Mouse (Mus musculus) mouse embryonic stem cell (cell line): ENCODE measurements around the gene Kcnj8.

Experiments used
- in situ Hi-C, 2 experiments: fragments of 300-500 bp; cut with MboI; formaldehyde crosslinking; loops; 1 replicate in 1 of 2; 3 replicates in 1 of 2; pipeline ENCODE4 v1.14.3; 2019 to 2020; ENCODE audit warnings: low sequenced_read_pairs in 2 of 2, low pct_unique_long_range_greater_than_20kb in 1 of 2, mixed read lengths in 1 of 2; ENCODE audit not compliant: unreplicated experiment in 1 of 2

The Kcnj8 gene

DNA sequence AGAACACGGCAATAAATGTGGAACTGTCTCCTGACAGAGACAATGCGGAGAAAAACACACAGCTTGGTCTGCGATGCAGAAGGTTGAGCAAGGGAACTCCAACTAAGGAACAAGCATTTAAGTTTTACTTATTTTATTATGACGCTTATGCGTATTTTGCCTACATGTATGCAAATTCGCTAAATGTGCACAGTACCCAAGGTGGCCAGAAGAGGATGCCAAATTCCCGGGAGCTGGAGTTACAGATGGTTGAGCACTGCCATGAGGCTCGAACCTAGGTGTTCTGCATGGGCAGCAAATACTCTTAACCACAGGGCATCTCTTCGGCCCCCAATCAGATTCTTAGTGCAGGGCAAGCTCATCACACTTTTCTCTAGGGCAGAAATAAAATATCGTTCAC is 13.3 kb downstream of the Kcnj8 start:
- in situ Hi-C loops: no loop called here

DNA sequence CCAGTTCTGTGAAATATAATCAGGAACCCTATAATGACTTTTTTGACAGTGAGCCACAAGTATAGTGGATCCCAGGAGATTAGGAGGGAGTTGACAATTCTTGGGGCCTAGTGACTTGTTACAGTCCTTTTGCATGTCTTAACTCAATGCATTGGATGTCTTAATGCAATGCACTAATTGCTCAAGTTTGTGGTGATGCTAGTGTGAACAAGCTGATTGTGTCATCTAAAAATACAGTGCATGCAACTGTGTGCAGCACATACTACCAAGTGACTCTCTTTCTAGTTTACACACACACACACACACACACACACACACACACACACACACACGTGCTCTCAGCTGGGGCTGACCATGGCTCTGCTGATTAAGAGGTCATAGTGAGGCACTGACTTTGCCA is 15.4 kb downstream of the Kcnj8 start:
- in situ Hi-C loops: no loop called here

DNA sequence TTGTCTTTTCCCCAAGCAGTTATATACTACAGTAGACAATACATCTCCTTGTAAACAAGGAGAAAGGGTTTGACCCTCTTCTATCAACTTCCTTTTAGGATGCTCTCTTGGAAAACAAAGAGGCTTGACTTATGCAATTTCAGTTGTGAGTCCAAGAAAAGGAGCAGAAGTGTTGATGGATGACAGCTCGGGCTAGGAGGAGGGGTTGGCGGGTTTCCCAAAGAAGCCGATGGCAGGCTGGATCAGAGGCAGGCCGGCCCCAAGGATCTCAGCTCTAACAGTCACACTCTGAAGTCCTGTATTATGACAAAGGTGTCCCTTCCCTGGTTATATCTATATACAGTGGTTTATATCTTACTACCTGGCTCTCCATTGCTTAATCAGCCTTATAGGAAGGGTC is 19.9 kb downstream of the Kcnj8 start:
- in situ Hi-C loops: no loop called here

DNA sequence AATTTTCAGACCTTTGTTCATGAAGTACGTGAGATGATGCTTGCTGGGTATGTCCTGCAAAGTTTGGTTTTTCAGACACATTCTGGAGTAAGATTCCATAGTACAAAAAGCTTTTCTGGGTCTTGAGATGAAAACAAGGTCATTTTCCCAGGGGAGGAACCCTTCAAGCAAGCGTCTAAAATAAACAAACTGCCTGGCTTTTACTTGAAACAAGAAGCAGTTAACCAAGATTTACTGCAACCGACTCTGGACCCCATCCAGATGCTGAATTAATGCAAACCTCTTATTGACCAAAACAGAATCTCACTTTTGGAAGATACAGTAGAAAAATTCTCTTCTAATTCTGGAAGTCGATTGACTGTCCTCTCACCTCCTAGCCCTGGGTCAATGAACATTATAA is 20.5 kb downstream of the Kcnj8 start:
- in situ Hi-C loops: no loop called here

DNA sequence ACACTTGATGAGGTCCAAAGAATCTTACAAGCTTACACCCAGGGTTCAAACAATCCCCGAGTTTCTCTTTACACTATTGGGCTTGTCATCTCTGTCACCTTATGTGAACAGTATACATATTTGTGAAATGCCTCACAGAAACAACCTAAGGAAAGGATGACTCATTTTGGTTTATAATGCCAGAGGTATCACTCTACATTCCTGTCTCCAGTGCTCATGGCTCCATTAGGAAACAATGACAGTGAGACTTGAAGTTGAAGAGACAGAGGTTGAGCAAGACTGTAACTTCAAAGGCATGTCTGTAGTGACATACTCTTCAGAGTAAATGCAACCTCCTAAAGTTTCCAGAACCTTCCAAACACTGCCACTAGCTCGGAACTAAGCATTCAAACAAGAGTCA is 23.0 kb downstream of the Kcnj8 start:
- in situ Hi-C loops: no loop called here

DNA sequence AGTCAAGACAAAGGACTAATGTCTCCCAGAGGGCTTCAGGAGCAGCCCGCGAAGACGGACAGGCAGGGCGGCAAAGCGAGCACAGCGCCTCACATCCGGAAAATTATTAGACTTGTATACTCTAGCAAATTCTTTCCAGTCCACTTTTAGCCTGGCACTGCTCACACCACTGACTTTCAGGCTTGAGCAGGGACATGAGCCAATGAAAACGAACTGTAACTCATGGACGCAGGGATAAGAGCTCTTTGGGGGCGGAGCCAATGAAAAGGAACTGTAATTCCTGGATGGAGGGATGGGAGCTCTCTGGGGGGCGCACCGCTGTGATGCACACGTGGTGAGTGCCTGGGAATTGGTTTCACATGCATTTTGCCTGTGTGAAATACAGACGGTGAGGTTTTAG is 26.3 kb downstream of the Kcnj8 start:
- in situ Hi-C loops: no loop called here

DNA sequence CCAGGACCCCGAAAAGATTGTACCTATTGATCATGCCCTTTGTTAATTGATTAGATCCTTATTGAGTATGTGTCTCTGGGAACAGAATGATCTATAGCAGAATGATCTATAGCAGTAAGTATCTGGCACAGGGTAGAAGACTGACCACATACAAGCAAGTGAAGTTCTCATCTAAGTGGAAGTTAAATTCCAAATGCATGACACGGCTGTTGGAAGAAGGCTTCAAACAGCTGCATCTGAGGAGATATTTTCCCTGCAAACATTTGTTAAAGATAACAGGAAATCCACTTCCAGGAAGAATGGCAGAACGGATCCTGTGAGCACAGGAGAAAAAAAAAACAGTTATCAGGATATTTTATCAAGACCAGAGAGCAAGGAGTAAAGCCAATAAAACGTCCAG is 27.8 kb downstream of the Kcnj8 start:
- in situ Hi-C loops: no loop called here

DNA sequence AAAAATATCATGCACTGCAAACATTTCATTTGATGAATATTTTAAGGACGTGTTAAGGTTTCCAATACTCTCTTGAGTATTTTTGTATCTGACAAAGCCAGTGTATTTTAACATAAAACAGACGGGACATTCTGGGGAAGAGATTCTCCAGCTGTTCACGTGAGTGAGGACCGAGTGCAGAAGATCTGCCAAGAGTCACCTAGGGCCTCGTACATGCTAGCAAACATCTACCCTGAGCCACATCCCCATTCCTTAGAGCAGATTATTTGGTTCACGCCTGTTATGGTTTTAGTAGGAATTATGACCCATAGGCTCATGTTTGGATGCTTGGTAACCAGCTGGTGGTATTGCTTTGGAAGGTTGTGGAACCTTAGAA is 28.6 kb downstream of the Kcnj8 start:
- in situ Hi-C loops: no loop called here

DNA sequence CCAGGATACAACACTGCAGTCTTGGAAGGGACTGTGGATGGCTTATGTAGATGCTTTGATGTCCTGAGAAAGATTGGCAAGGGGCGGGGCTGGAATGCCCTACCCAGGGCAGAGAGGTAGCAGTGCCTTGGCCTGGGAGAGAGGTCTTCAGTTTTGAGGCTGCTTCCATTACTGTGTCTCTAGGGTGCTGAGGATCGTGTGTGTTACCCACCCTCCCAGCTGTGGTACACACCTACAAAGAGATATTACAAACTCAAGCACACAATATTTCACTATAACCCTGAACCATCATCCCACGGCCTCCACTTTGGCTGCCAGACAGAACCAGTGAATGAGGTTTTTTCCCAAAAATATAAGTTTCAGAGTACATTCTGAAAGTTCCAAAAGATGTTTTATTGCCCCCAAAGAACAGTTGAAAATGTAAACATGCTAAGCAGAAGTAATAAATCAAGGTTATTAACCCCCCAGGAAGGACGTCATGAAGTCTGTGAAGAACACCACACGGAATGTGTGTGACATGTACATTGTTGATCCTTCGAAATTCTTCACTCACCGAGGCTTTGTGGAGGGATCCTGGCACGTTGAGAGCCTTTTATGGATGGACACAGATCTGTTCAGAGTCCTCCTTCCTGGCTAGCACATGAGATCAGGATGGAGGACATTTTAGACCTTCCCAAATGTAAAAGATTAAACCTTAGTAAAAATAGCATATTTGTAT is 29.2 kb downstream of the Kcnj8 start:
- in situ Hi-C loops: no loop called here

DNA sequence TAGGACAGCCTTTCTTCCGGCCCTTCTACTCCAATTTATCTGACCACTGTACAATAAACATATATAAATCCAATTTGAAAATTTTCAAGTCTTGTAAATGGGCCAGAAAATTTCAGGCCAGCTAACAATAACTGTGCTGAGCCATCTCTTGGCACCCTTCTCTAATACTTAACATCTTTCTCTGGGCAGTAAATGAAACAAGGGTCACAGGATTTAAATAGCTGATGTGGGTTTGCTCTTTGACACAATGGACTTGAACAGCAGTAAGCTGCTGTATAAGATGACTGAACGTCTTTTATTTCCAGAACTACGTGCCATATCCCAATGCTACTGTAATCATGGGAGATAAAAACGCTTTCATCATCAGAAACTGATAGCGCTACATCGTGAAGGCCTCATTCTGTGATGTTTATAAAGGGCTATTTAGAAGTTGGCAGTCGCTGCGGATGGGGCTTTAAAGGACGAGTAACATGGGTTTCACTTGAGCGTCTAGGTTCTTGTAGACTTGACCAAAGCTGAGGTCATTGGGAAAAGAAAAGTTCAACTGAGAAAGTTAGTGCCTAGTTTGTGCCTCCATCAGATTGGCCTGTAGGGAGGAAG is 30.8 kb downstream of the Kcnj8 start:
- in situ Hi-C loops: no loop called here

DNA sequence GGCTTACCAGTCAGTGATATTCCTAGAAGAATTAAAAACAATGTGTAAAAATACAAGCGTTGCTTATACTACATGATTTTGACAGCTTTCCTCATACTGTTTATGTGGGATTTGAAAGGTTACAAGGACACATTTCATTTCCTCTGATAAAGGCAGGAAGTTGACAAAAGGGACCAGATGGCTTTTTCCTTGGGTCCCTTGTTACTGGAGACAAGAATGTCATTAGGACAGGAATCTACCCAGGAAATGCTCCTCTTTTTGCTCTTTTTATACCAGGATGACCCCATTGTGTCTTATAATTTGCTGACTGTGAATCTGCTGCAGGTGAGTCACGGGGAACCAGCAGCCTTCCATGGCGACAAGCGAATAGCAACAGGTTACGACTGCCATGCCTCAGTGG is 31.3 kb downstream of the Kcnj8 start:
- in situ Hi-C loops: no loop called here

DNA sequence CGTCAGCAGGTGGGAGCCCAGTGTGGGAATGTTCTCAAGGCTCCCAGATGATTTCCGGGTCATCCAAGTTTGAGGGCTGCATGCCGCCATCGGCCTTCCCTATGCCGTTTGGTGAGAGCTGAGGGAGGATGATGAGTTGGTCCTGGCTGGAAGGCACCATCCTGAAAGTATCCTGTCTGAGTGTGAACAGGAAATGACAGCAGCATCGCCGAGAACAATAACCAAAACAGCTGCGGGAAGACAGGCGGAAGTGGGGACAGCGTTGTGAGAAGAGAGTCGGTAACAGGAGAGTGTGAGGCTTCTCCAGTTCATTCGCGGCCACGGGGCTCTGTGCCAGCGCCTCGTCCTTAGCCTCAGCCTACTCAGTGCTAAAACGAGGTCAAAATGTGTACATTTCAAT is 32.9 kb downstream of the Kcnj8 start:
- in situ Hi-C loops: no loop called here

DNA sequence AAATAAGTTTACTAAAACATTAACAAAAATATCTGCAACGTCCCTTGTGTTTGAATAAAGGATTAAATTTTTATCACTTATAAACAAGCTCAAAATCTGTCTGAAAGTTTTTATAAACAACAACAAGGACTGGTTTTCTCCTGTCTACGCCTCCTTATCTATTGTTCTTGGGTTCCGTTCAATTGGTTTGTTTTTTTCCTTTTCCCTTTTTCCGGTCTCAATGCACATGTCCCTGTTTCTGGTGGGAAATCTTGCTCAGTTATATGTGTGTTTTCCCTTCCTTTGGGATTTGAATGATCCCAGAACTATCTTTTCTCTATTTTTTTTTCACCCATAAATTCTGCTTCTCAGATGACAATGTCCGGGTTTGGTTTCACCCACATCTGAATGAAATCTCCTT is 38.0 kb downstream of the Kcnj8 start:
- in situ Hi-C loops: no loop called here

DNA sequence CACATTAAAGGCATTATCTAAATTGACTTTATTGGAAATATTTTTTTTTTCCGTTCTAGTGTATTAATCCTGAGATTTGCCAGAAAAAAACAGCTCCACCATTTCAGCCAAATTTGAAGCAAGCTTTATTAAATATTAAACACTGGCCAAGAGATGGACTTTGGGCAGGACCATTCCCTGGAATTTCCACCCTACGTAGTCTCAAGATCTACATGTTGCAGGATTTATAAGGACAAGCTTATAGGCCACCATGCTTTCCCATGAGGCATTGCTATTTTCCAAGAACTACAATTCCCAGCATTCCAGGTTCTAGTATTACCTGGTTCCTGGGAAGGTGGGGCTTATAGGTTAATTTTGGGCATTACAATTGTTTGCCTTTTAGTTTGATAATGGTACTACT is 38.7 kb downstream of the Kcnj8 start:
- in situ Hi-C loops: no loop called here

DNA sequence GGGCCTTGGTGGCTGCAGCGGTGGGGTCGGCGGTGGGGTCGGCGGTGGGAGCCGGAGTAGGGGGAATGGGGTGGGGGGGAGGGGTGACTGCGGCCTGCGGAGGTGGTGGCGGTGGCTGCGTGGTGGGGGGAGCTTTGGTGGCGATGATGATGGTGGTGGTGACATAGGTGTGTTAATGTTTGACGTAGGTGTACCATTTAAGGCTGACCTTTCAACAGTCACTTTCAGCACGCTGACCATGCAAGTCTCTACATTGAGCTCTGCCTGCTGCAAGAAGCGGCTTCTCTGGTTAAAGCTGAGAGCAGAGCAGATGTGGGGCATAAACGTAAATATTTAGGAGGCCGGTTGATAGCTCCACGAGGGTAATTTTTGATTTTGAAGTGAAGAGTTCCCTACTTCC is 39.3 kb downstream of the Kcnj8 start:
- in situ Hi-C loops: no loop called here

DNA sequence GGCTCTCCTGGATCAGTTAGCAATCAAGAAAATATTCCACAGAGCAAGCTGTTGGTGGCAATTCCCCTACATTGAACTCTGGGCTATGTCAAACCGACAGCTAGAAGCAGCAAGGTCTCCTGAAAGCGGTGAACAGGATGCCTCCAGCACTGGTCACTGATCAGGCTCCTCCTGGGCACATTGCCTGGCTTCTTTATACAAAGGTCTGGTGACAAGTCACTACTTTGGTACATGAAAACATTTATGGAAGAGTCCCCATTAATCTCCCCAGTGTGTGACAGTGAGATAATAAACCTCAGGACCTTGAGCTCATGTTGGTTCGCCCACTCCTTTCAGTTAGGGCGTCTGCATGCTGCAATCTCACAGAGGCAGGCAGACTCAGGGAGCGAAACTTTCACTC is 41.0 kb downstream of the Kcnj8 start:
- in situ Hi-C loops: no loop called here

DNA sequence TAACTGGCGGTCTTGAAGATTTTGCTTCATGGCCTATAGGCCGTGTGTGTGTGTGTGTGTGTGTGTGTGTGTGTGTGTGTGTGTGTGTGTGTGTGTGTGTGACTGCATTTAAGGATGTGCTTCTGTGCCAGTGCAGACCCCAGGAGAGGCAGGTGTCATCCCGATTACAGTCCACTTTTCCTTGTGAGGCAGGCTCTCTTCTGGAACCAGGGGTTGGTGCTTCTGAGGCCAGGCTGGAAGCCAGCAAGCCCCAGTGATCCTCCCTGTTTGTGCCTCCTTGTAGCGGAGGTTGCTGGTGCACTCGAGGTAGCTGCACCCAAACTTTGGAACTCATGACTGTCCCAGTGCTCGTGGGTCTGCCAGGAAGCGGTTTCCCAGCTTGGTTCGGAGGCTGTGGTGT is 41.7 kb downstream of the Kcnj8 start:
- in situ Hi-C loops: loop anchor here (10.0 kb wide), 1 partner anchor 205 kb away; no protein-coding TSS in a partner anchor

DNA sequence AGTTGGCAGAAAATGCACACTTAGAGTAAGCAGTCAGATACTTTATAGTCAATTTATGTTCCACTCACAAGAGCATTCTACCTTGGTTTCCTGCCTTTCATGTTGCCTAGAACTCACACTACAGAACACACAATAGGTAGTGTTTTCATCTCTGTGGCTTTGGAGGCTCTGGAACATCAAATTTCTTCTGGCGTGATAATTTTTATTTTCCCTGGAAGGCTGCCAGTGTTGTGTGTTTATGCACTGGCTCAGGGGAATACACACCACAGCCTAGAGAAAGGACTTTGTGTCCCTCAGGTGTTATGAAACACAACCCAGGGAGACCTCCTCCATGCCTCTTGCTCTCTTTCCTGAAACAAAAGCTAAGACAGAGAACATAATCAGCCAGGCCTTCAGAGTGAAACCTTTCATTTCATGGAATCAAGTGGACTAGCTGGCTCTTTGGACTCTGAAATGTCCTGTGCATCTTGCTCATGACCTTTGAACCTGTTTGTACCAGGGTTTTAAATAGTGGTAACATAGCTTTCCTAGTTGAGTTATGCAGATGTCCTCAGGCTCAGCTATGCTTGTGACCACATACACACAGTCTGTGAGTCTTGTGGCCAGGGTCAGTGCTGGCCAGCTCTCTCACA is 43.4 kb downstream of the Kcnj8 start:
- in situ Hi-C loops: loop anchor here (10.0 kb wide), 1 partner anchor 207 kb away; no protein-coding TSS in a partner anchor

DNA sequence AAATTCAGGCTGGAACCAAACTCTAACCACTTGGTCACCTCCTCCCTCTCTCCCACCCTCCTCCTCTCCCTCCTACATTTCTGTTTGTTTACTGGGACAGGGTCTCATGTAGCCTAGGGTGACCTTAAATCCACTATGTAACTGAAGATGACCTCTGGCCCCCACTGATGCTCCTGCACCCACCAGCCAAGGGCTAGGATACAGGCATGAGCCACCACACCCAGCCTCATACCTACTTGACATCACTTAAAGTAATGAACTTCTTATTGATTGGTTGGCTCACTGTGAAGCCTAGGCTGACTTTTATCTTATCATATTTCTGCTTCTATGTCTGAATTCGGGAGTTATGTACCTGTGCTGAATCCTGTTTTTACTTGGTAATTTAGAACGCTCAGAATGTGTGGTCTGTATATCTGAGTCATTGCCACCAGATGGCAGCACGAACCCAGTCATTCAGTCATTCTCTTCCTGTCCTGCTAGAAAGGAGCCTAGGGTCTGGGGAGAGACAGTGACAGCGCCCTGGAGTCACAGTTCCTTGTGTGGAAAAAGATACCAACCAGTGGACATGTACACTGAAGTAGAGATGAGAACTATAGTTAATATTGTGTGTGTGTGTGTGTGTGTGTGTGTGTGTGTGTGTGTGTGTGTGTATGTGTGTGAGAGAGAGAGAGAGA is 46.6 kb downstream of the Kcnj8 start:
- in situ Hi-C loops: loop anchor here (10.0 to 25.0 kb wide), 3 partner anchors 210 to 613 kb away; no protein-coding TSS in a partner anchor
